Mouse (Mus musculus): ENCODE results near the gene Ubfd1. TPM values are rescaled to one million over a fixed set of nuclear protein-coding genes. Genes with fewer than 3 reads are reported as not detected.

The Ubfd1 gene
- total RNA-seq (2021) = 10 to 100 TPM; 48.3 to 56.8 TPM
- 22.1 and 24.5 TPM in 2 replicates for polyA plus RNA-seq (2012; rRNA removed)
- long read RNA-seq, full-length matches to known transcripts = 30 of 44 reads
- long read RNA-seq, partial matches to known transcripts = 4 of 44 reads
- long read RNA-seq, other reads (novel, unspliced or antisense) = 10 of 44 reads

DNA sequence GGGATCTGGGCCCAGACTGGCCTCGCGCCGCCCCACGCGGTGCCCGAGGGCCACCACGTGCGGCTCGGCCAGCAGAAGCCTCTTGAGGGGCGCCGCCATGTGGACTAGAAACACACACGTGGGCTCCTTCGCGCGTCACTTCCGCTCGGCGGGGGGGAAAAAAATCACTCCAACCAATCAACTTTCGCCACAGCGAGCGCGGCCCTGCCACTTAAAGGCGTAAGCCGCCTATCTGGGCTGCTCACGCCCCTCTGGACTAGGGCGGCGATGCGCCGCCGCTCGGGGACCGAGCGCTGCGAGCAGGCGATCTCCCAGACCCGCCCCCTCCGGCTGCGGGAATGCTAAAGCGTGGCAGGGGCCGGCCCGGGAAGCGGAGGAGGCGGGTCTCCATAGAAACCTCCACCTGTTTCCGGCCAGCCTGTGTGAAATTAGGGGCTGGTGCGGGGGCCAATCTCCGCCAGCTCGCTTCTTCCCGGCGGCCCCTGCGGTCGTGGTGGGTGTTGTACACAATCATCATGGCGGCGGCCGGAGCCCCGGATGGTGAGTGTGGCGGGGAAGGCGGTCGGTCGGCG lies at the start of gene Ubfd1, which contains the start of gene Ears2:
Gene Ubfd1, plus strand, starts transcription at position 231 of the 572 bp plus-strand sequence.
Gene Ears2, minus strand, starts transcription at position 319 of the 572 bp plus-strand sequence.
- DNase-seq = peak; percentile 98

GRCm38 (mm10) chr7:122018247-122018646 lies 48.7 kb upstream of the Ubfd1 start:
- DNase-seq = no peak

GRCm38 (mm10) chr7:122018978-122019377 lies 48.0 kb upstream of the Ubfd1 start:
- no peak for DNase-seq

- DNase-seq = no peak
These were observed 46.7 kb upstream of the Ubfd1 start for GRCm38 (mm10) chr7:122020273-122020666.

- DNase-seq = peak; percentile 93
These were observed 46.2 kb upstream of the Ubfd1 start, which contains the start of gene Gga2 for GRCm38 (mm10) chr7:122020667-122021354. Gene Gga2, minus strand, starts transcription at chr7:122021222.

DNA sequence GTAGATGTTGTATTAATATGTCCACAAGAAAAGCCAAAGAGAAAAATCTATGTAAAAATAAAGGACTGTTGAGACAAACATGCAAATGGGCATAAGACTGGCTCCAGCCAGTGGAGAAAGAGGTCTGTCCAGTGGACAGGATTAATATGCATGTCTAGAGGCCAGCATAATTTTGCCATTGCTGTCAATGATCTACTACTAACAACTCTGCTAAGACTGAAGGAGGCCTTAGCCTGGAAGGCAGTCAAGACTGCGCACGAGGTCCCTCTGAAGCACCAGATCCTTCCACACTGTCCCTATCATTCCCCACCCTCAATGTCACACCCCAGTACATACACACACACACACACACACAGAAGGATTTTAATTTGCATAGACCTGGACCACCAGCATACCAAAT lies 44.8 kb upstream of the Ubfd1 start:
- no peak for DNase-seq

DNA sequence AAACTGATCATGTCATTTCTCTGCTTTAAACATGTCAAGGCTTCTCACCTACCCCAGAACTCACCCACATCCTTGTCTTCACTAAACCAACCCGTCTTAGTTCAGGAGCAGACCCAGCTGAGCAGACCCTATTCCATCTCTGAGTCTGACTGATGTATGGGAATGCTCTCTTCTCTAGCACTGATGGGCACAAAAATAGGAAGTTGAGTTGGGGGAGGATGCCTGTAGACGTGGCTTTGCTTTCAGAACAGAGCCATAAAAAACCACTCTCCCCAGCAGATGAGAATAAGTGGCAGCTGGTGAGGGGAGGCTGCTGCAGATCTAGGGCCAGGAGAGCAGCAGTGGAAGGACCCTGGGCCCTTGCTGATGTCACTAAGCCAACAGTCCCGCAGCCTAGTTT lies 33.6 kb upstream of the Ubfd1 start:
- DNase-seq = no peak

DNA sequence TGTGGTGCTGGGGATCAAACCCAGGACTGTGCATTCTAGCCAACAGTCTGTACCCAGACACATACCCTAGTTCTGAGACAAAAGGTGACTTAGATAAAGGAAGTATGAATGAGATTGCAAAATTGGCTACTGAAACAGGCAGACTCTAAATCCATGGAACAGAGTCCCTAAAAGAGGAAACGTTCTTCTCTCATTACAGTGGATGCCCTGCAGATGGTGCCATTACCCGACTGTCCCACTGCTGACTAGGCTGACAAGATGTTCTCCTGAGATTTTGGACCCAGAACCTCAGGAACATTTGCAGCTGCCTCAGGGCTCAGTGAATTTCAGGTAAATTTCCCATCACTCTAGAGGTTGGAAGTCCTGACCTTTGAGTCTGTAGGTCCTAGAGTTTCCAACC lies 32.6 kb upstream of the Ubfd1 start:
- DNase-seq = no peak

GRCm38 (mm10) chr7:122044106-122044505 lies 22.9 kb upstream of the Ubfd1 start:
- DNase-seq = no peak

DNA sequence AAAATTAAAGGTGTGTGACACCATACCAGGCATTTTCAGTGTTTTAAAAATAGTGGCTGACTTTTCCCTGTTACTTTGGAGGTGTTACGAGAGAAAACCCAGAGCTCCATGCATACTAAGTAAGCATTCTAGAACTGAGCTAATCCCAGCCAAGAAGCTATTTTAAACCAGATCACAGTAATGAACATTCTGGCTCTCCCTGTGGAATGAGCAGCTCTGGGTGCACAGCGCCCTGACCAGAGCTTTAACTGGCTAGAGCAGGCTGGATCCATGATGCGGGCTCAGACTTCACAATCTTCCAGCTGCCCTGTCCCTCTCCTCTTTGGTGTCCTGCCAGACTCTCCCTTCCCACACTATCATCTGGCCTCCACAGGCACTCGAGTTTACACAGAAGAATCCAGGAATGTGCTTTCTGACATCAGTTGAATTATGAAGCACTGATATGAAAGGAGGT lies 21.8 kb upstream of the Ubfd1 start:
- DNase-seq = peak; percentile 37

- no peak for DNase-seq
These were observed 21.3 kb upstream of the Ubfd1 start for GRCm38 (mm10) chr7:122045711-122046110.

GRCm38 (mm10) chr7:122046813-122047212 lies 20.2 kb upstream of the Ubfd1 start:
- DNase-seq = no peak

- no peak for DNase-seq
These were observed 18.8 kb upstream of the Ubfd1 start for GRCm38 (mm10) chr7:122048191-122048590.

DNA sequence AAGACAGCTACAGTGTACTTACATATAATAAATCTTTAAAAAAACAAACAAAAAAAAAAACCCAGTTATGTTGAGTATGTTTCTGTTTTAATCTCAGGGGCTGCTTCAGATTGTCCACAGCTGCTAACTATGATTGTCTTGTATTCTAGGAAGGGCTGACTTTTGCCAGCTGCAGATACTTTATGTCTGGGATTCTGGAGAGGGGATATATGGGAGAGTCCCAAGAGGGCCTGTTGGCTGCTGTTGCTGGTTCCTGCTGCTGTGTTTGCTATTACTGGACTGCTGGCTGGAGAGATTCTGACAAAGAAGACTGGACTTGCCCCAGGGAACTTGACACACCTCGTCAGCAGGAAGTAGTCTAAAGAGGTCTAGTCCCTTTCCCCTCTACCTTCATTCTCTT lies 16.1 kb upstream of the Ubfd1 start:
- DNase-seq = no peak

GRCm38 (mm10) chr7:122056633-122057032 lies 10.3 kb upstream of the Ubfd1 start:
- DNase-seq = no peak

- no peak for DNase-seq
These were observed 1.3 kb upstream of the Ubfd1 start for GRCm38 (mm10) chr7:122065656-122066055.

- DNase-seq = no peak
These were observed 652 bp upstream of the Ubfd1 start for GRCm38 (mm10) chr7:122066102-122066944.

DNA sequence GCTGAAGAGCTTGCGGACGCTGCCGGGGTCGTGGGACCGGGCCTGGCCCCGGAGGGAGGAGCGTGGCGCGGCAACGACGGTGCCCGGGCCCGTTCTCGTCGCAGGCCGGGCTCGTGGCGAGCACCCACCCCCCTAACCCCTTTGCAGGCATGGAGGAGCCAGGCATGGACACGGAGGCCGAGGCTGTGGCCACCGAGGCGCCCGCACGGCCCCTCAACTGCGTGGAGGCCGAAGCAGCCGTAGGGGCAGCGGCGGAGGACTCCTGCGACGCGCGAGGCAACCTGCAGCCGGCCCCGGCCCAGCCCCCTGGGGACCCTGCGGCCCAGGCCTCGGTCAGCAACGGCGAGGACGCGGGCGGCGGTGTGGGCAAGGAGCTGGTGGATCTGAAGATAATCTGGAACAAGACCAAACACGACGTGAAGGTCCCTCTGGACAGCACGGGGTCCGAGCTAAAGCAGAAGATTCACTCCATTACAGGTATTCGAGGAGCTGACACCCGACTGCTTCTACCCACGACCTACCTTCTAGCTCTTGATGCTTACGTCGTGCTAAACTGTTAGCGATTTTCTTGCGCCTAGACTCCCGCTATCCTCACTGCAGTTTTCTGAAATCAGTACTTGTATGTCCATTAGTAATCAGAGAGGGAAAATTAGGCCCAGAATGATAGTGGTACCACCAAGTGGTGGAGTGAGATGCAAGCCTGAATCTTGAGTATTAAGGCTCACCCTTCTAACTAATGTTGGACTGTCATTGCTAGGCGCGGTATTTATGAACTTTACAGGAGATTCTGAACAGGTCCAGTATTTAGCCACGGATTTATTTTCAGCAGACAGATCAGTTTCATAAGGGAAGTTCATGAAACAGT lies 774 bp downstream of the Ubfd1 start:
- no peak for DNase-seq

- no peak for DNase-seq
These were observed 7.4 kb downstream of the Ubfd1 start for GRCm38 (mm10) chr7:122074374-122074773.

- DNase-seq = no peak
These were observed 13.0 kb downstream of the Ubfd1 start for GRCm38 (mm10) chr7:122079798-122080554.

GRCm38 (mm10) chr7:122081071-122081470 lies 14.1 kb downstream of the Ubfd1 start:
- no peak for DNase-seq
